Mouse (Mus musculus) heart, embryonic 12.5 days (tissue): Measurements from ENCODE around the gene Cfap221. TPM values are rescaled to one million over a fixed set of nuclear protein-coding genes. Genes with fewer than 3 reads are reported as not detected.

Experiments
- ATAC-seq: fragments of 200-750 bp; cut with Nextera tagmentation; 2 replicates; pipeline ENCODE4 v1.8.0; 2017; ENCODE audit warnings: moderate TSS enrichment, moderate library complexity; ENCODE audit not compliant: insufficient number of reproducible peaks, low FRiP score
- H3K27ac ChIP-seq: fragments of 300-500 bp; sonication (generic); 2 replicates; pipeline ENCODE4 v1.5.1; 2016; ENCODE audit warnings: mild to moderate bottlenecking, moderate library complexity; ENCODE audit not compliant: poor library complexity, severe bottlenecking
- H3K27me3 ChIP-seq: fragments of 300-500 bp; sonication (generic); replicated peaks from 2 replicates; pipeline ENCODE4 v1.6.1; 2016; ENCODE audit warnings: mild to moderate bottlenecking, moderate library complexity
- H3K36me3 ChIP-seq: fragments of 300-500 bp; sonication (generic); 2 replicates; pipeline ENCODE4 v1.6.1; 2016; ENCODE audit warnings: mild to moderate bottlenecking, moderate library complexity
- H3K4me1 ChIP-seq: fragments of 300-500 bp; sonication (generic); replicated peaks from 2 replicates; pipeline ENCODE4 v1.6.1; 2016; ENCODE audit warnings: mild to moderate bottlenecking
- H3K4me2 ChIP-seq: fragments of 300-500 bp; sonication (generic); 2 replicates; pipeline ENCODE4 v1.6.1; 2016; ENCODE audit warnings: mild to moderate bottlenecking, moderate library complexity
- H3K4me3 ChIP-seq: fragments of 300-500 bp; sonication (generic); 2 replicates; pipeline ENCODE4 v1.5.1; 2016; ENCODE audit warnings: mild to moderate bottlenecking
- H3K9ac ChIP-seq: fragments of 300-500 bp; sonication (generic); 2 replicates; pipeline ENCODE4 v1.6.1; 2016; ENCODE audit warnings: mild to moderate bottlenecking, moderate library complexity
- H3K9me3 ChIP-seq: fragments of 300-500 bp; sonication (generic); replicated peaks from 2 replicates; pipeline ENCODE4 v1.6.1; 2016; ENCODE audit warnings: mild to moderate bottlenecking, moderate library complexity
- WGBS: fragments of 180-500 bp; shearing (Covaris S2); methylation state at CpG from one replicate; pipeline ENCODE4 v1.1.7; 2016; 5-methylcytosine and 5-hydroxymethylcytosine counted together
- polyA plus RNA-seq: library from polyadenylated mRNA; unstranded; fragments of >200 nt; fragmentation: Nextera tagmentation; extraction: Ambion mirVana; gene quantifications from 2 replicates; pipeline ENCODE4 v1.2.1, GENCODE M21; 2016

The Cfap221 gene
- polyA plus RNA-seq, 1 experiment from 2014 or later, result not detected

GRCm38 (mm10) chr1:120027693-120028092 lies 30.7 kb upstream of the Cfap221 start:
- Histone ChIP-seq H3K4me3 (no peak overlapping the region), H3K4me2 (no peak overlapping the region), H3K27ac (no peak overlapping the region), H3K9ac (no peak overlapping the region), H3K36me3 (no peaks in the 10 kb centered on the region), H3K9me3 (no peaks in the 10 kb centered on the region), H3K27me3 (0 out of 2 replicates have a peak, but pooled peaks cover 3% of the 10 kb centered on the region), H3K4me1 (peaks cover 23% of the 10 kb centered on the region)
- WGBS, result 39% methylated on average over 4 of the region's 4 CpGs
- ATAC-seq, result no peak

- no peak overlapping the region for H3K4me2 ChIP-seq
- no peak overlapping the region for H3K9ac ChIP-seq
- peak overlapping the region; percentile 31 for H3K27ac ChIP-seq
- H3K9me3 ChIP-seq, result no peaks in the 10 kb centered on the region
- peaks cover 23% of the 10 kb centered on the region for H3K4me1 ChIP-seq
- H3K27me3 ChIP-seq, result no peaks in the 10 kb centered on the region
- no peak overlapping the region for H3K4me3 ChIP-seq
- WGBS, result 20% methylated on average over 2 of the region's 2 CpGs
- no peaks in the 10 kb centered on the region for H3K36me3 ChIP-seq
- 0 out of 2 replicates have a peak, but pooled peaks have one; percentile 17 for ATAC-seq
Observed at GRCm38 (mm10) chr1:120025050-120025439, 28.0 kb upstream of the Cfap221 start.

DNA sequence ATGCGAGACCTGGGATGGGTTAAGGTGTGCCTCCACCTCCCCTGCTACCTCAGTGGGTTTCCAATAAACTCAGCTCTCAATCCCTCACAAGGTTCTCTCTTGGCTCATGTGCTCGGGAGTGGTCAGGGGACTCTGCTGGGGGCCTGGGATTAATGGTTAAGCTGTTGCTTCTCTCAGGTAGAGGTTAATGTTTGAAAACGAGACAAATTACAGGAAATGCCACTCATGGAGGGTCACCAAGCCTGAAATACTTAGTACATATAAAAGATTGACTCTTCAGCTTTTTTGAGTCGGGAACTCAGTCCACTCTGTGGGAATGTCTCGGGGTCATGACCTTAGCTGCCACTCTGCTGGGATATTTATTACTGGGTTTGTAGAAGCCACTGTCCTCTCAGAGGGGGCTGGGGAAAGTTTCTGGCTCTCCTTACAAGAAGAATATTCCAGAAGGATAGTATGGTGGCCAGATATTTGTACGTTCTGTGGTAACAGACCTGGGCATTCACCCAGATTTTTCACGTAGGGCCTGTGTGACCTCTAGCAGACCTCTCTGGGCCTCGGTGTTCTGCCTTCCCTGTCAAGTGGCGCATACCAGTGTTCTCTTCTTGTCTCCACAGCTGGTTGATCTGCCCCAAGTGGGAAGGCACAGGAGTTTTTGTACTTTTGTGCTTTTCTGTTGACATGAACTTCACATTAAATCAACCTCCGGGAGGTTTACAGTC lies 27.5 kb upstream of the Cfap221 start:
- Histone ChIP-seq H3K9me3 (no peaks in the 10 kb centered on the region), H3K27me3 (no peaks in the 10 kb centered on the region), H3K36me3 (no peaks in the 10 kb centered on the region), H3K4me1 (peaks cover 23% of the 10 kb centered on the region), H3K9ac (no peak overlapping the region), H3K4me2 (no peak overlapping the region), H3K27ac (peak overlapping the region; percentile 31), H3K4me3 (no peak overlapping the region)
- WGBS, result 50% methylated on average over 10 of the region's 10 CpGs
- ATAC-seq, result no peak

DNA sequence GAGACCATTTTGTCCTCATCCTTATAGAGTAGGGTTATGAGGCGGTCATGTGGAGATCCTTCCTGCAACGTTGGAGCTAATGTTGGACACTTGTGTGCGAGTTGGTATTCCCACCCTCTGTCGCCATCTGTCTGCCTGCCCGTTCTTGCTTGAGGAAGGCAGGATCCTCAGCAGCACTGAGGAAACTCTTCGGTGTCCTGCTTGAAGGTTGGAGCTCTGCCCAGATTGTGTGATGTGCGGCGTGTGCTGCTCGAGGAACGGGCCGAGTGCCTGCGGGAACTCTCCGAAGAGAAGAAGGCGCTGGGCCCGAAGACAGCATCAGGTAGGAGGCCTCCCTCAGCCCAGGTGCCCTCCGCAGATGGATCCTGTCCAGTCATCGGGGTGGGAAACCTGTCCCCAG lies 24.9 kb upstream of the Cfap221 start:
- H3K27ac ChIP-seq, result no peak overlapping the region
- H3K9ac ChIP-seq, result no peak overlapping the region
- no peaks in the 10 kb centered on the region for H3K27me3 ChIP-seq
- H3K4me1 ChIP-seq, result peaks cover 15% of the 10 kb centered on the region
- no peak; the same call in 1 of the 2 replicates for ATAC-seq
- 86% methylated on average over 17 of the region's 17 CpGs for WGBS
- H3K4me3 ChIP-seq, result no peak overlapping the region
- no peaks in the 10 kb centered on the region for H3K9me3 ChIP-seq
- H3K36me3 ChIP-seq, result no peaks in the 10 kb centered on the region
- H3K4me2 ChIP-seq, result no peak overlapping the region

- H3K36me3 ChIP-seq, result no peaks in the 10 kb centered on the region
- no peak overlapping the region for H3K9ac ChIP-seq
- H3K4me1 ChIP-seq, result peaks cover 15% of the 10 kb centered on the region
- H3K4me3 ChIP-seq, result no peak overlapping the region
- no peaks in the 10 kb centered on the region for H3K27me3 ChIP-seq
- 62% methylated on average over 7 of the region's 7 CpGs for WGBS
- ATAC-seq, result no peak
- no peak overlapping the region for H3K27ac ChIP-seq
- H3K4me2 ChIP-seq, result no peak overlapping the region
- H3K9me3 ChIP-seq, result no peaks in the 10 kb centered on the region
Observed at GRCm38 (mm10) chr1:120020322-120020897, 23.4 kb upstream of the Cfap221 start.

GRCm38 (mm10) chr1:120019428-120019827 lies 22.4 kb upstream of the Cfap221 start:
- ATAC-seq, result no peak
- no peaks in the 10 kb centered on the region for H3K27me3 ChIP-seq
- no peak overlapping the region for H3K9ac ChIP-seq
- no peaks in the 10 kb centered on the region for H3K9me3 ChIP-seq
- no peak overlapping the region for H3K4me2 ChIP-seq
- no peak overlapping the region for H3K4me3 ChIP-seq
- peaks cover 5% of the 10 kb centered on the region for H3K4me1 ChIP-seq
- no peak overlapping the region for H3K27ac ChIP-seq
- no peaks in the 10 kb centered on the region for H3K36me3 ChIP-seq
- 88% methylated on average over 12 of the region's 12 CpGs for WGBS

DNA sequence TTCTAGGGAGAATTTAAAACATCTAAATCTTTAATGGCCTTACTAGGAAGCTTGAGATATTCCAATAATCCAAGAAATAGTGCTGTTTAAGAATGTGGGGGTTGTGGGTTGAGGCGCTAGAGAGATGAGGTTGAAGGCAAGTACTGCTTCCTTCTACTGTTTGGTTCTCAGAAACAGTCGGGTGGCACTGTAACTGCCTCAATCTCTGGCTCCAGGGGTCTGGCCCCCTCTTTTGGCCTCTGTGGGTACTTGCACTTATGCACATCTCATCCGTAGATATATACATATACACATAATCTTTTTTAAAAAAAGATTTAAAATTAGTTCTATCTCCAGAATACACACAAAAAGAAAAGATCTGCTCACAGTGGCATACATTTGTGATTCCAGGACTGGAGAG lies 21.9 kb upstream of the Cfap221 start:
- Histone ChIP-seq H3K9ac (no peak overlapping the region), H3K4me3 (no peak overlapping the region), H3K36me3 (no peaks in the 10 kb centered on the region), H3K27ac (no peak overlapping the region), H3K9me3 (no peaks in the 10 kb centered on the region), H3K4me1 (no peaks in the 10 kb centered on the region), H3K27me3 (no peaks in the 10 kb centered on the region), H3K4me2 (no peak overlapping the region)
- ATAC-seq, result no peak
- 56% methylated on average over 3 of the region's 3 CpGs for WGBS

DNA sequence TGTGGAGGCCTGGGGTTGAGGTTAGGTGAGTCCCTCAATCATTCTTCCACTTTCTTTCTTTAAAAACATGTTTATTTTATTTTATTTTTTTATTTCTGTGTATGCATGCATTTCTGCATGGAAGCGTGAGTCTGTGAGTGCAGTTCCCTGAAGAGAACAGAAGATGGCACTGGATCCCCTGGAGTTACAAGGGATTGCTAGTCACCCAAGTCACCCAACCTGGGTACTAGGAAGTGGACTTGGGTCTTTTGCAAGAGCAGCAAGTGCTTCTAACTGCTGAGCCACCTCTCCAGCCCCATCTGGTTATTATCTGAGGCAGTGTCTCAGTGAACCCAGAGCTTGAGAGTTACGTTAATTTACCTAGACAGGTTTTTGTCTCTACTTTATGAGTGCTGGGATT lies 19.2 kb upstream of the Cfap221 start:
- Histone ChIP-seq H3K4me2 (no peak overlapping the region), H3K4me1 (no peaks in the 10 kb centered on the region), H3K27ac (no peak overlapping the region), H3K9ac (no peak overlapping the region), H3K27me3 (no peaks in the 10 kb centered on the region), H3K4me3 (no peak overlapping the region), H3K9me3 (no peaks in the 10 kb centered on the region), H3K36me3 (no peaks in the 10 kb centered on the region)
- ATAC-seq, result no peak
- WGBS, result 80% methylated on average over 2 of the region's 2 CpGs

DNA sequence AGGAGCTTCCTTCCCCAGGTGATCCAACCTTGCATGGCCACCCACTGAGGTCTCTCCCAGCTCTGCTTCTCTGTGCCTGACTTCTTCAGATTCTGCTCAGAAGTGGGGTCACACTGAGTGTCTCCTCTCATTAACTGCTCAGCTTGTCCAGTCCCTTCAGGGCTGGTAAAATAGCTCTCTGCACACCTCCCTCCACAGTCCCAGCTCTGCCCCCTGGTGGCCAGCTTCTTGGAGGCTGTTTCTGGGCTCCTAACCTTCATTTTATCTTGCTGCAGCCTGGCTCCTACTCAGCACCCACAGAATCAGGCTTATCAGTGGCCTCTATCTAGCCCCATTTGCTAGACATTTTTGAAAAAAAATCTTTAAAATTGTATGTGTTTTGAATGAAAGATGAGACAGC lies 16.1 kb upstream of the Cfap221 start:
- Histone ChIP-seq H3K4me3 (no peak overlapping the region), H3K36me3 (no peaks in the 10 kb centered on the region), H3K4me2 (no peak overlapping the region), H3K4me1 (0 out of 2 replicates have a peak, but pooled peaks cover 6% of the 10 kb centered on the region), H3K9ac (no peak overlapping the region), H3K27ac (no peak overlapping the region), H3K27me3 (peaks cover 10% of the 10 kb centered on the region; the same call in 1 of the 2 replicates), H3K9me3 (no peaks in the 10 kb centered on the region)
- no peak for ATAC-seq

DNA sequence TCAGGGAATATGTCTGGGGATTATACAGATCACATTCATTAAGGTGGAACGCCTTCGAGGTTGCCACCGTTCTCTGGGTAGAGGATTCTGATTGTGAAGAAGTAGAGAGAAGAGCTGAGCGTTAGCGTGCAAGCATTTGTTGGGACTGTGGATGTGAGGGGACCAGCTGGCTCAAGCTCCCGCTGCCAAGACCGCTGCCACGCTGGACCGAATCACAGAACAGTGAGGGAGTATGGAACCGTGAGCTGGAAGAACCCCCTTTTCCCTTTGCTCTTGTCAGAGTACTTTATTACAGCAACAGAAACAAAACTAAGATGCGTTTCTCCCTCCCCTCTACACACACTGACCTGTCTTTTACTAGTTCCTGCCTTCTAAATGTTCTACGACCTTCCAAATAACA lies 15.6 kb upstream of the Cfap221 start:
- Histone ChIP-seq H3K9me3 (no peaks in the 10 kb centered on the region), H3K9ac (no peak overlapping the region), H3K4me1 (peaks cover 10% of the 10 kb centered on the region; the same call in 1 of the 2 replicates), H3K36me3 (no peaks in the 10 kb centered on the region), H3K4me2 (no peak overlapping the region), H3K27ac (no peak overlapping the region), H3K27me3 (peaks cover 14% of the 10 kb centered on the region; the same call in 1 of the 2 replicates), H3K4me3 (no peak overlapping the region)
- ATAC-seq, result no peak
- WGBS, result 86% methylated on average over 12 of the region's 12 CpGs

DNA sequence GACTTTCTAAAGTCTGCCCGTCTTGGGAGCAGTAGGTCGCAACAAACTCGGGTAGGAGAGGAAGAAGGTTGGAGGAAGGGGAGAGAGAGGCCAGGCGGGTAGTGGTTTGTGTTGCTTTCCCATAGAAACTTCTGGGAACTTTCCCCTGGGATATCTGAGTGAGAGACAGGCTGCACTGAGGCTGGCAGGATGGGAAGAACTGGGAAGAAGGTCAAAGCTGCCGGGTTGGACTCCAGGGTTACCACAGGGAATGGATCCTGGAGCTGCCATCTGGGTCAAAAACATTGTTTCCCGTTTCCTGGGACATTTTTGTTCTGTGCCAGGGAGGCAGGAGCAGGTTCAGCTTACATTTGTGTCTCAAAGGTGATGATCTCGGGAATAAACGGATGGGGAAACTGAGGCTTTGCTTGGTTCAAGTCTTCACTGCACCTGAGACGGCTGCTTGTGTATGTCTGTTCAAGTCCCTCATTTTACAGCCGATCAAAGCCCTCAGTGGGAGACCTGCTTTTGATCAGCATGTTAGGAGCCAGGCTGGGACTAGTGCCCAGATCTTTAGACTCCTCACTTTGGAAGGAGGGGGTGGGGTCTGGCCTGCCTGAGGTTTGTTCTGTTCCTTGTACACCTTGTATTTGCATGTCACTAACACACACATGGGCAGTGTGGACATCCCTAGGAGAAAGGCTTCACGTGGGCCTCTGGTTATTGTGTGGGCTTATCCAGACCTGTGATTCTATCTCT lies 11.0 kb upstream of the Cfap221 start:
- Histone ChIP-seq H3K9ac (no peak overlapping the region), H3K4me1 (peaks cover 17% of the 10 kb centered on the region), H3K9me3 (no peaks in the 10 kb centered on the region), H3K4me3 (peak overlapping the region; percentile 43), H3K27ac (no peak overlapping the region), H3K27me3 (peaks cover 38% of the 10 kb centered on the region), H3K36me3 (no peaks in the 10 kb centered on the region), H3K4me2 (peak overlapping the region; percentile 78)
- no peak for ATAC-seq
- 32% methylated on average over 11 of the region's 11 CpGs for WGBS
